In the genomic region with DNA sequence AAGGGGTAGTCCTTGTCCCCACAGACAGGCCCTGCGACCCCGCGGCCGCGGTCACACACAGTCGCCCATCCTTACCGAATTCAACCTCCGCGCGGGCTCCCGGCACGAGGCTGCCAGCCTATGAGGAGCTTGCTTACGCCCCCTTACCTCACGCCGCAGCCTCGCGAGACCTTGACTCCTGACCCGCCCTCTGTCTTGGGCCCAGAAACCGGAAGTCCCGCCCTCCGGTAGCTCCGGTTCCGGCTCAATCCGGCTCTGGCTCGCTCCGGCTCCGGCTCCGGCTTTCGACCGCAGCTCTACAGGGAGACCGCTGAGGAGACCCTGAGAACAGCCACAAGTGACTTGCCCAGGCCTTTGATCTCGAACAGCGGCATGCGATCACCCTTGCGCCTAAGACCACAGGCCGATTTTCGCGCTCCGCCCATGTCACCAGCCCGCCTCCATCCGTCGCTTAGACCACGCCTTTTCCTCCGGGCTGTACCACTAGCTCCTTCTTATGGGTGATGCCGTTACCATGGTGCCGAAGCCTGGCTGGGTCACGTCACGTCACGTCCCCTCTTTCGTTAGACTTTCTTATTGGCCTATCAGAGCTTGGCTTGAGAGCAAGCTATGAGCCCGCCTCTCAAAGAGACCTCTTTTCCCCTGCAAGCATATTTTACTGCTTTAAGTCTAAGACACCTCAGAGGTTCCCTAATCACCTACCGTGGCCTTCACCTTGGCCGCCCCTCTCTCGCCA, we compare ENCODE assay signal across 8 mouse cellular contexts. TPM values are rescaled to one million over a fixed set of nuclear protein-coding genes. Genes with fewer than 3 reads are reported as not detected.
DNase-seq lines count a peak whose midpoint lies in the region; ATAC-seq and TF ChIP-seq lines count a peak whose summit lies in the region.

Siah1b (minus strand) TSS at position 454 of the 736 bp plus-strand sequence.

- peak; percentile 98 for ATAC-seq in heart, embryonic 15.5 days (replicated peaks; ENCODE audit: insufficient number of reproducible peaks, insufficient read depth, low FRiP score, low read depth)
- peak; percentile 97 for ATAC-seq in liver, embryonic 14.5 days (ENCODE audit: insufficient read depth)
- ATAC-seq in neural tube, embryonic 11.5 days (ENCODE audit: insufficient read depth, low FRiP score, low TSS enrichment) = peak; percentile 99
- peak; percentile 99 for ATAC-seq in stomach, postnatal 0 days (ENCODE audit: low FRiP score, low TSS enrichment)

- peaks cover 74% of the 10 kb centered on the region for H3K27me3 ChIP-seq in forebrain, embryonic 10.5 days (ENCODE audit: poor library complexity, severe bottlenecking)
- H3K27me3 ChIP-seq in heart, embryonic 15.5 days = no peaks in the 10 kb centered on the region
- no peaks in the 10 kb centered on the region for H3K27me3 ChIP-seq in liver, embryonic 14.5 days (ENCODE audit: control insufficient read depth, insufficient read depth, low read length)
- no peaks in the 10 kb centered on the region; the same call in 1 of the 2 replicates for H3K27me3 ChIP-seq in neural tube, embryonic 11.5 days (ENCODE audit: control insufficient read depth, insufficient read depth, low read length)
- H3K27me3 ChIP-seq in stomach, postnatal 0 days (ENCODE audit: control insufficient read depth, insufficient read depth, low read length) = no peaks in the 10 kb centered on the region

- peaks cover 8% of the 10 kb centered on the region for H3K4me1 ChIP-seq in forebrain, embryonic 10.5 days
- 0 out of 2 replicates have a peak, but pooled peaks cover 4% of the 10 kb centered on the region for H3K4me1 ChIP-seq in heart, embryonic 15.5 days (replicated peaks)
- peaks cover 0 to 3% of the 10 kb centered on the region in 2 experiments; a peak in 1 of 4 replicates for H3K4me1 ChIP-seq in liver, embryonic 14.5 days (replicated peaks; ENCODE audit: control insufficient read depth in 2 of 2, insufficient read depth in 2 of 2, low read length in 1 of 2)
- H3K4me1 ChIP-seq in neural tube, embryonic 11.5 days (ENCODE audit: control insufficient read depth, insufficient read depth, low read length) = no peaks in the 10 kb centered on the region
- H3K4me1 ChIP-seq in stomach, postnatal 0 days (replicated peaks; ENCODE audit: control insufficient read depth, insufficient read depth) = no peaks in the 10 kb centered on the region

- H3K36me3 ChIP-seq in forebrain, embryonic 10.5 days (replicated peaks) = peaks cover 32% of the 10 kb centered on the region
- peaks cover 5% of the 10 kb centered on the region; the same call in 1 of the 2 replicates for H3K36me3 ChIP-seq in heart, embryonic 15.5 days
- peaks cover 3% of the 10 kb centered on the region for H3K36me3 ChIP-seq in liver, embryonic 14.5 days (replicated peaks; ENCODE audit: control insufficient read depth, insufficient read depth, low read depth)
- H3K36me3 ChIP-seq in neural tube, embryonic 11.5 days (ENCODE audit: control insufficient read depth, insufficient read depth, low read length) = no peaks in the 10 kb centered on the region
- H3K36me3 ChIP-seq in stomach, postnatal 0 days (ENCODE audit: control insufficient read depth, insufficient read depth, low read length) = no peaks in the 10 kb centered on the region

- peak within 1 kb of the TSS; percentile 95 for H3K27ac ChIP-seq in forebrain, embryonic 10.5 days
- peak within 1 kb of the TSS; percentile 84 for H3K27ac ChIP-seq in heart, embryonic 15.5 days
- peak within 1 kb of the TSS; percentile 63 for H3K27ac ChIP-seq in liver, embryonic 14.5 days
- H3K27ac ChIP-seq in neural tube, embryonic 11.5 days (ENCODE audit: low read depth, low read length) = peak within 1 kb of the TSS; percentile 21; the same call in 1 of the 2 replicates
- H3K27ac ChIP-seq in stomach, postnatal 0 days (replicated peaks) = peak within 1 kb of the TSS; percentile 78

- peak; percentile 67; the same call in 1 of the 2 replicates for TF ChIP-seq EP300 in liver, embryonic 14.5 days (IDR thresholded peaks at IDR 0.05; ENCODE audit: low read depth)
- peak; percentile 94 for TF ChIP-seq EP300 in stomach, postnatal 0 days (optimal IDR thresholded peaks at IDR 0.05)

- H3K9ac ChIP-seq in heart, embryonic 15.5 days = peak within 1 kb of the TSS; percentile 64
- peak within 1 kb of the TSS; percentile 73 for H3K9ac ChIP-seq in liver, embryonic 14.5 days (replicated peaks)
- H3K9ac ChIP-seq in neural tube, embryonic 11.5 days (ENCODE audit: low read length) = peak within 1 kb of the TSS; percentile 68
- peak within 1 kb of the TSS; percentile 63 for H3K9ac ChIP-seq in stomach, postnatal 0 days (ENCODE audit: low read length)

- H3K4me3 ChIP-seq in forebrain, embryonic 10.5 days = peak within 1 kb of the TSS; percentile 65
- H3K4me3 ChIP-seq in heart, embryonic 15.5 days = peak within 1 kb of the TSS; percentile 54
- H3K4me3 ChIP-seq in liver, embryonic 14.5 days (ENCODE audit: insufficient read depth in 1 of 2, low read depth in 2 of 2, low read length in 2 of 2) = peak within 1 kb of the TSS; percentile 77 to 83
- H3K4me3 ChIP-seq in neural tube, embryonic 11.5 days (ENCODE audit: low read depth, low read length) = peak within 1 kb of the TSS; percentile 49
- H3K4me3 ChIP-seq in stomach, postnatal 0 days (ENCODE audit: low read depth, low read length) = peak within 1 kb of the TSS; percentile 52

- WGBS in forebrain, embryonic 10.5 days = 16% methylated on average over 54 of the region's 54 CpGs
- 19% methylated on average over 54 of the region's 54 CpGs for WGBS in heart, embryonic 15.5 days
- 22% methylated on average over 50 of the region's 54 CpGs for WGBS in liver, embryonic 14.5 days (ENCODE audit: insufficient replicate concordance)
- 37% methylated on average over 50 of the region's 54 CpGs for WGBS in neural tube, embryonic 11.5 days
- WGBS in stomach, postnatal 0 days = 24% methylated on average over 52 of the region's 54 CpGs

- peak within 1 kb of the TSS; percentile 67 for H3K4me2 ChIP-seq in heart, embryonic 15.5 days
- H3K4me2 ChIP-seq in liver, embryonic 14.5 days (ENCODE audit: low read depth) = peak within 1 kb of the TSS; percentile 74
- H3K4me2 ChIP-seq in neural tube, embryonic 11.5 days (ENCODE audit: low read depth) = peak within 1 kb of the TSS; percentile 58
- H3K4me2 ChIP-seq in stomach, postnatal 0 days (replicated peaks; ENCODE audit: low read depth) = peak within 1 kb of the TSS; percentile 73

- H3K9me3 ChIP-seq in forebrain, embryonic 10.5 days = 0 out of 2 replicates have a peak, but pooled peaks cover 4% of the 10 kb centered on the region
- no peaks in the 10 kb centered on the region for H3K9me3 ChIP-seq in heart, embryonic 15.5 days (replicated peaks)
- H3K9me3 ChIP-seq in liver, embryonic 14.5 days (ENCODE audit: control insufficient read depth, low read length) = no peaks in the 10 kb centered on the region
- H3K9me3 ChIP-seq in neural tube, embryonic 11.5 days (ENCODE audit: control insufficient read depth, low read length) = no peaks in the 10 kb centered on the region
- no peaks in the 10 kb centered on the region for H3K9me3 ChIP-seq in stomach, postnatal 0 days (ENCODE audit: control insufficient read depth, low read length)

- DNase-seq in CD8-positive naive resting alpha-beta T cell, adult 2 months (ENCODE audit: low read depth in 2 of 2, low spot score in 2 of 2) = peak; percentile 86 to 88
- DNase-seq in c-Kit-positive CD71-negative TER-119-negative erythroid progenitor cells, embryonic 14.5 days (ENCODE audit: low read depth) = peak; percentile 77
- DNase-seq in forebrain, embryonic 10.5 days (ENCODE audit: extremely low spot score, low spot score) = peak; percentile 89
- peak; percentile 93 to 96 for DNase-seq in kidney, postnatal 25 days
- peak; percentile 90 for DNase-seq in liver, embryonic 14.5 days (ENCODE audit: low read depth in 3 of 3, low spot score in 3 of 3)
- peak; percentile 91 for DNase-seq in neural tube, embryonic 11.5 days (ENCODE audit: low spot score)
- peak; percentile 89 for DNase-seq in stomach, postnatal 0 days (ENCODE audit: low spot score)

- no peak for TF ChIP-seq CTCF in liver, embryonic 14.5 days (IDR thresholded peaks at IDR 0.05; ENCODE audit: low read depth)
- no peak for TF ChIP-seq CTCF in stomach, postnatal 0 days (IDR thresholded peaks at IDR 0.05; ENCODE audit: low read depth)

RNA-seq across cellular contexts. Expression of gene Siah1b, which starts in this region (rescaled TPM):
- 52.5 and 59.1 TPM in 2 replicates for polyA plus RNA-seq in forebrain, embryonic 10.5 days (2016; fragmentation: Nextera tagmentation; extraction: Ambion mirVana)
- 17.8 TPM in 2 replicates for polyA plus RNA-seq in heart, embryonic 15.5 days (2015; fragmentation: Nextera tagmentation; extraction: Ambion mirVana)
- polyA plus RNA-seq in liver, embryonic 14.5 days (2012; rRNA removed) = 9.7 and 11.7 TPM in 2 replicates
- 15.0 and 15.5 TPM in 2 replicates for polyA plus RNA-seq in liver, embryonic 14.5 days (2014; fragmentation: Nextera tagmentation; extraction: Ambion mirVana)
- 38.0 and 38.4 TPM in 2 replicates for polyA plus RNA-seq in neural tube, embryonic 11.5 days (2014; fragmentation: Nextera tagmentation; extraction: Ambion mirVana)
- polyA plus RNA-seq in stomach, postnatal 0 days (2015; fragmentation: Nextera tagmentation; extraction: Ambion mirVana) = 8.9 and 9.5 TPM in 2 replicates

Comparison
In these comparisons a context has a peak if more than half of its experiments do, and no peak if none do; other contexts are left out.
1. Peak in every context shown above with its lines: DNase-seq, ATAC-seq, H3K4me3 ChIP-seq and H3K27ac ChIP-seq.
2. H3K27ac ChIP-seq: peak in every context shown above with its lines; median percentile 95 in forebrain, embryonic 10.5 days; 84 in heart, embryonic 15.5 days; 78 in stomach, postnatal 0 days; 63 in liver, embryonic 14.5 days; 21 in neural tube, embryonic 11.5 days.